Mouse (Mus musculus) lung, adult 2 months (tissue): ENCODE data around the gene Dnajb11. TPM values are rescaled to one million over a fixed set of nuclear protein-coding genes. Genes with fewer than 3 reads are reported as not detected.

Experiments used
- DNase-seq: peaks from one replicate; pipeline ENCODE4 v3.0.0; 2022
- H3K4me1 ChIP-seq: fragments of 200-500 bp; 2 replicates; pipeline ENCODE4 v1.6.1; 2011; ENCODE audit warnings: low read length; ENCODE audit not compliant: control insufficient read depth, insufficient read depth
- H3K4me3 ChIP-seq: fragments of 200-500 bp; replicated peaks from 2 replicates; pipeline ENCODE3; 2011; ENCODE audit warnings: low read depth, mild to moderate bottlenecking, control low read depth, low read length; ENCODE audit errors: extremely low read depth
- CTCF ChIP-seq: fragments of 200-500 bp; IDR thresholded peaks from 2 replicates; pipeline ENCODE4 v1.5.1; 2011; ENCODE audit warnings: mild to moderate bottlenecking, low read length, control low read depth; ENCODE audit not compliant: insufficient read depth
- POLR2A ChIP-seq: fragments of 200-500 bp; IDR thresholded peaks from 2 replicates; pipeline ENCODE4 v1.6.1; 2011; ENCODE audit warnings: low read depth, mild to moderate bottlenecking, control low read depth, low read length, borderline replicate concordance; ENCODE audit errors: extremely low read depth
- WGBS: fragments of 180-500 bp; shearing (Covaris S2); methylation state at CpG from one replicate; pipeline ENCODE4 v1.1.7; 2018; 5-methylcytosine and 5-hydroxymethylcytosine counted together
- polyA plus RNA-seq: library from polyadenylated mRNA; depleted of rRNA; stranded (reverse); fragments of >200 nt; gene quantifications from 2 replicates; pipeline ENCODE4 v1.2.3, GENCODE M21; 2012; rRNA removed

Dnajb11 gene
- polyA plus RNA-seq, result 18.1 and 18.6 TPM in 2 replicates

GRCm38 (mm10) chr16:22857431-22858113 is at the start of gene Dnajb11, which contains the start of gene Tbccd1:
Gene Dnajb11, plus strand, starts transcription at chr16:22857845.
Gene Tbccd1, minus strand, starts transcription at chr16:22857669.
- H3K4me1 ChIP-seq, result peaks cover 8% of the 10 kb centered on the region
- WGBS, result under 1% methylated on average over 62 of the region's 62 CpGs
- peak within 1 kb of the TSS; percentile 88 for H3K4me3 ChIP-seq
- peak; percentile 98 for DNase-seq
- no peak for TF ChIP-seq CTCF
- TF ChIP-seq POLR2A, result peak; percentile 83

- Histone ChIP-seq H3K4me3 (no peak within 1 kb of the TSS), H3K4me1 (peaks cover 3% of the 10 kb centered on the region; the same call in 1 of the 2 replicates)
- DNase-seq, result no peak
- WGBS, result 46% methylated on average over 2 of the region's 2 CpGs
- TF ChIP-seq POLR2A (no peak), CTCF (no peak)
Observed at GRCm38 (mm10) chr16:22811477-22811876, 46.2 kb upstream of the Dnajb11 start, which contains the start of gene Crygs. Gene Crygs, minus strand, starts transcription at chr16:22811577.

GRCm38 (mm10) chr16:22820731-22821130 is 36.9 kb upstream of the Dnajb11 start:
- H3K4me1 ChIP-seq, result no peaks in the 10 kb centered on the region
- no peak for DNase-seq
- TF ChIP-seq POLR2A, result no peak
- TF ChIP-seq CTCF, result no peak
- WGBS, result 49% methylated on average over 8 of the region's 8 CpGs
- H3K4me3 ChIP-seq, result no peak overlapping the region

DNA sequence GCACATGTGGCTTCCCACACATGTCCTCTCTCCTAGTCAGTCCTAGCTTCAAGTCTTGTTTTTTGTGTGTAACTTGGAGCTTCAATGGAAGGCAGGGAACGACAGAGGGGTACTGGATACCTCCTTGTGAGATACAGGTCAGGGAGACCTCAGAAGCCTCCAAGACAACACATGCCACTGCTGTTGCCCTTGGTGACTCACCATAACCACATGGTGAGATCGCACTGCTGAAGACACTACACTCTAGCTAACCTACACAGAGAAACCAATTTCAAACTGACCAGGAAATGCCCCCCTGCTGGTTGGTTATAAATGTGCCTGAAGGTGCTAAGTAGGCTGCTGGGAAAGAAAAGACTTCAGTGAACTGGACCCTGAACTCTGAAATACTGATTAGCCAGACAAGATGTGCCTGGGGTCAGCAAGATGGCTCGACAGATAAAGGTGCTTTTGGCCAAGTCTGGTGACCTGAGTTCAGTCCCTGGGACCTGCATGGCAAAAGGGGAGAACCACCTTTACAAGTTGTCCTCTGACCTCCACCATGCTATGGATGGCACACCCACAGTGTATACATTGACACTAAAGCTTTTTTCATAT is 24.6 kb upstream of the Dnajb11 start:
- no peak for DNase-seq
- no peaks in the 10 kb centered on the region for H3K4me1 ChIP-seq
- H3K4me3 ChIP-seq, result no peak overlapping the region
- 96% methylated on average over 3 of the region's 3 CpGs for WGBS
- TF ChIP-seq CTCF (no peak), POLR2A (no peak)

GRCm38 (mm10) chr16:22839146-22839857 is 18.3 kb upstream of the Dnajb11 start:
- WGBS, result 82% methylated on average over 3 of the region's 3 CpGs
- Histone ChIP-seq H3K4me3 (no peak overlapping the region), H3K4me1 (peaks cover 3% of the 10 kb centered on the region; the same call in 1 of the 2 replicates)
- TF ChIP-seq CTCF (no peak), POLR2A (no peak)
- no peak for DNase-seq

DNA sequence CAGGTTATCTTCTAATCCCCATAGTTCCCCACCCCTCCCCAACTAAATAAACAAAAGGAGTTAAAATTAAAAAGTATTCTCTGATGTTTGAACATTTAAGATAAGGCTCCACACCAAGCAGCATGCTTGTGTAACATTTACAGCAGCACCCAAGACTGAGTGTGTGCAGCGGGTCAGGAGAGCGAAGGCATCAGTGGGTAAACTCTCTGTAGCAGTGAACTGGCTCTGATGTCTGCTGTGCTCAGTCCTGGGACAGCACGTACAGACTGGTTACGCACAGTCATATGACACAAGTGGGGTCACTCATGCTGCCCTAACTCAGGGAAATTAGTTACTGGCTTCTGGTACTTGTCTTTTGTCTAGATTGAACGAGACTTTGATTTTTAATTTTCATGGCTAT is 14.8 kb upstream of the Dnajb11 start:
- H3K4me3 ChIP-seq, result no peak overlapping the region
- 83% methylated on average over 5 of the region's 5 CpGs for WGBS
- no peak for DNase-seq
- peaks cover 3% of the 10 kb centered on the region; the same call in 1 of the 2 replicates for H3K4me1 ChIP-seq
- TF ChIP-seq POLR2A (no peak), CTCF (no peak)

- TF ChIP-seq CTCF, result no peak
- TF ChIP-seq POLR2A, result no peak
- 5% methylated on average over 26 of the region's 26 CpGs for WGBS
- DNase-seq, result peak; percentile 65
- Histone ChIP-seq H3K4me1 (peaks cover 3% of the 10 kb centered on the region; the same call in 1 of the 2 replicates), H3K4me3 (peak overlapping the region; percentile 63)
Observed at GRCm38 (mm10) chr16:22844061-22844801, 13.4 kb upstream of the Dnajb11 start.

GRCm38 (mm10) chr16:22844834-22845233 is 12.8 kb upstream of the Dnajb11 start:
- Histone ChIP-seq H3K4me3 (no peak overlapping the region), H3K4me1 (peaks cover 3% of the 10 kb centered on the region; the same call in 1 of the 2 replicates)
- WGBS, result 45% methylated on average over 5 of the region's 5 CpGs
- no peak for DNase-seq
- TF ChIP-seq POLR2A (no peak), CTCF (no peak)

- Histone ChIP-seq H3K4me3 (no peak overlapping the region), H3K4me1 (peaks cover 3% of the 10 kb centered on the region; the same call in 1 of the 2 replicates)
- DNase-seq, result no peak
- no peak for TF ChIP-seq CTCF
- WGBS, result 91% methylated on average over 4 of the region's 4 CpGs
Observed at GRCm38 (mm10) chr16:22845481-22845880, 12.2 kb upstream of the Dnajb11 start.
